Mouse (Mus musculus) brain, adult 2 months (tissue): ENCODE measurements around the gene Dusp1.

ENCODE experiments used
- DNase-seq: peaks from one replicate; pipeline ENCODE4 v3.0.0; 2011; ENCODE audit warnings: low read depth, low spot score

The Dusp1 gene

DNA sequence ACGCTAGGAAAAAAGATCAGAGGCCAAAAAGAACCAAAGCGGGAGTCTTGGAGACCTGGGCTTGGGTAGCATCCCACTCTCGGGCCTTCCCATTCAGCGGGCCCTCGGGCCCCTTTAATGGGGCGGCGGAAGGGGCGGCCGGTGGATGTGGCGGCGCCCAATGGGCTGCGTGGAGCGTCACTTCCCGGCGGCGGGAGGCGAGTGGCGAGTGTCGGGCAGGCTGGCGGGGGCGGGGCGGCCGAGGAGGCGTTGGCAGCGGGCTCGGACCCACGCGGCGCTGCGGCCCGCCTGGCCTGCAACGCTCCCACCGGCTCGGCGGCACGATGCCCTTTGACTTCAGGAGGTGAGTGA lies 663 bp downstream of the Dusp1 start, which contains the start of gene Ergic1:
Ergic1 (plus strand) TSS at position 200 of the 351 bp plus-strand sequence.
- peak; percentile 93 for DNase-seq

DNA sequence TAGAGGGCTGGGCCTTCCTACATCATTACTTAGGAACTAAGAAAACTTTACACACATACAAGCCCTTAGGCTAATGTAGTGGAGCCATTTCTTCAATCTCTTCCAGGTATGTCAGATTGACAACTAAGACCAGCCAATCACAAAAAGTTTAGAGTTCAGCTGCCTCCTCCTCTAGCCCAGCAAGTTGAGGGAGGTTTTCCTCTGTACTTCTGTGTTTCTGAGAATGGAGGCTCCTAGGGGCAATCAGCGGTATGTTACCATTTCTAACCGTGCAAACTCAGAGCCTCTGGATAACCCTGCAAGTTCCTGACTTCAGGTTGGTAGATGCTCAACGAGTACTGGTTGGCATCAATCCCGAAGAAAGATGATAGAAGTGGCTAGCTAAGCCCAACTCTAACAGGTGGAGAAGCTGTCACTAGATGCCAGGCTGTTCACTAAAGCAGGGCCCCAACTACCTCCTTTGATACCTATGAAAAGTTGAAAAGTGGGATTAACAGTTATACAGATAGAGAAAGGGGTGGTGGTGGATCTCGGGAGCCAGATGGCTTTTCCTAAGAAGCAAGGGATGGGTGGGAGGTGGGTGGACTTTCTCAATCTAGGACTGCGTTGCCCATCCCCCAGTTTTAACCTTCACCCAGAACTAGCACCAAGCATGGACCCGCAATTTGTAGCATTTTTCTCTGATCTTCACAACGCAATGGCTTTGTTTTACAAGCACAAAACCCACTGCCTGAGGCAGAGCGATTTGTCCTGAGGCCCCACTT lies 1.2 kb downstream of the Dusp1 start:
- peak; percentile 44 for DNase-seq

DNA sequence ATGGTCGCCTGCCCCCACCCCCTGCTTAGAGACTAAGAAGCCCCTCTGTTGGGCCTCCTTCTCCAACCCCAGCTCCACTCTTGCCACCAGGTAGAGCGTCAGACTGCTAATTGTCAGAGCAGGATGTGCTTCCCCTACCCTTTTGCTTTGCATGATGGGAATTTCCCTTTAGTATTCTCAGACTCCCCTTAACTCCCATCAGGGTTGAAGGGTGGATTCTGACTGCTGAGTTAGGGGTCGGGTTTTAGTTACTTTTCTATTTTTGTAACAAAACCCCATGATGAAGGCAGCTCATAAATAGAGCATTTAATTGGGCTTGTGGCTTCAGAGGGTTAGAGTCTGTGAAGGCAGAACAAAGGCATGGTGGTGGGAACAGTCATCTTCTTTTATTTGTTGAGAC lies 8.9 kb downstream of the Dusp1 start:
- DNase-seq, result no peak

DNA sequence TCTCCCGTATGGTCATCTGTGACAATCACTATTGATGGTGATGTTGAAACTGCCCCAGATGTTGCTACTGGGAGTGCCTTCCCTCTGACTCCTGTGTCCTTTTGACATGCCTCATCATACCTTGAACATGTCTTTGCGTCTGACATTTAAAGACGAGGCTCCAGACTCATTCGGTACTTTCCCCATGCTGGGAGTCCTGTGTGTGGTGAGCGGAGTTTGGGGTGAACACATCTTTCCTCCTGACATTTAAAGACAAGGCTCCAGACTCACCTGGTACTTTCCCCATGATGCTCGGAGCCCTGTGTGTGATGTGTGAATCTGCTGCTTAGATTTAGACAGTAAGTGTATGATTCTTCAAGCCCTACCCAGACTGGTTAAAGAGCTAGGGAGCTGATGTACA lies 10.8 kb downstream of the Dusp1 start:
- DNase-seq, result no peak

DNA sequence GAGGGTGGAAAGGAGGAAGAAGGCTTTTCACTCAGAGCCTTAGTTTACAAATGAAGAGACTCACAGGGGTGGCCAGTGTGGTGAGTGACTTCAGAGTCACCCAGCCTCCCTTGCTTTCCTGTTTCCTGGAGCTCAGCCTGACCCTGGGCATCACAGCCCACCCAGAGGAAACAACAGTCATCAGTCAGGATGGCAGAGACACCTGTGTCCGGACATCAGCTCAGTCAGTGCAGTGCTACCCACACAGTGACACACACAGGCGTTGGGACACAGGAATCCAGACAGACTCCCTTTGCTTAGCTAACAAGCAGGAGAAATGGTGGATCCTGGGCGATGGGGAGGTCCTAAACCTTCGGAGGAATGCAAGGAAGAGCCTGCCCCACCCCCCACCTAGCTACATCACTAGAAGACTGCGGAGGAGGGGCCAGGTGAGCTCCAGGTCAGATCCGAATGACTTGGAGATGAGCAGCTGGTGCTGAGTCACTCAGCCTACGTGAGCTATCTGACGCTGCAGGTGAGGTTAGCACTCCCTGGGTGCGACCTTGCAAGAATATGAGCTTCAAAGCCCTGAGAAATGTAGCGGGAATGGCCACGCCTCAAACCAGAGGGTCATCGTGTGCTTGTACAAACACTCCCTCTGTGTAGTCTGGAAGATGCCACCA lies 12.6 kb downstream of the Dusp1 start:
- peak; percentile 67 for DNase-seq

DNA sequence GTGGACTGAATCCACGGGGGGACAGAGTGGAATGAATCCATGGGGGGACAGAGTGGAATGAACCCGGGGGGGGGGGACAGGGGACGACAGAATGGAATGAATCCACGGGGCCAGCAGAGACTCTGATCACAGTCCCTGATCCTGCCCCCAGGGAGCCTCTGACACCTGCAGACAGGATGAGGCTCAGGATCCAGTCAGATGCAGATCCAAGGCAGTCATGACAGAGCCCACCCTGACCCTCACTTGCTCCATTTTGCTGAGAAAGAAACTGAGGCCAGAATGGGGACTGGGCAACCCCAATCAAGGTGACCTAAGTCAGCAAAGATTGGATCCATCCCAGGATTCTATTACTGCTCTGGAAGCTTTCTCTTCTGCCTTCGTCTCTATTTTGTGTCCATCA lies 13.4 kb downstream of the Dusp1 start:
- no peak for DNase-seq

DNA sequence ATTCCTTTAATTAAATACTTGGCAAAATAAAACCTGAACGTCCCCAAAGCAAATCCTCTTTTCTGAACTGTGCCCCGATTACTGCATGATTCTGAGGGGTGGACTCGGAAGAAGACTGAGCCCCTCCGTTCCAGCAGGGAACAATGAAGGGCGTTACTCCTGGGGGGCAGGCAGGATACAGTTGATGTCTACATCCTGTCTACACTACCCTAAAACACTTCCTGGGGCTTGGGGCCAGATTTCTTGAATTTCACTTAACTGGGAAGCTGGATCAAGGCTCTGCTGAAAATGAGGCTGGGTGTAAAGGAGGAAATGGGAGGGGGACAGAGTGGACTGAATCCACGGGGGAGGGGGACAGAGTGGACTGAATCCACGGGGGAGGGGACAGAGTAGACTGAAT lies 14.2 kb downstream of the Dusp1 start:
- no peak for DNase-seq

DNA sequence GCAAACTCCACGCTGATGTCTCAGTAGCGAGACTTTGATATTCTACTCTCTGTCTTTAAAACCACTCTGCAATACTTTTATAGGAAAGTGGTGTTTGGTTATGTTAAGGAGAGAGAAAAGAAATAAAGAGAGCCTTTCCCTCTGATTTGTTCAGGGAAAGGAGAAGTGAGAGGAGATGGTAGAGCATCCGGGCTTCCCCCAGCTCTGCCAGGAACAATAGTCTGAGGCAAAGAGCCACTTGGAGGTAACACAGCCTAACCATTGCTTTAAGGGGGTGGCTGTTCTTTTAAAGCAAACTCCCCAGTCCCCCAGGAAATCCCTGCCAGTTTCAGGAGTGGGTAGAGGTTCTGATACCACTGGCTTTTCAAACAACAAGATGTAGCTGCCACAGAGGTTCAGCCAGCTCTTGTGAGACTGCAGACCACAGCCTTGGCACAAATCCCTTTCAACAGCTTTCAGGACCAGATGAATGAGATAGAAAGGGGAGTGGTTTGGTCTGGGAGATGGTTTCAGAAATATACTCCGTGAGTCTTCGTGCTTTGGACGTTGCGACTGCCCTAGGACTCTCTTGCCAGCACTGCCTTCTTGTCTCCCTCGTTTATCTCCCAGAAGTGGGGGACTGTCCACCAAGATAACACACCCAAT lies 17.5 kb downstream of the Dusp1 start:
- DNase-seq, result no peak

DNA sequence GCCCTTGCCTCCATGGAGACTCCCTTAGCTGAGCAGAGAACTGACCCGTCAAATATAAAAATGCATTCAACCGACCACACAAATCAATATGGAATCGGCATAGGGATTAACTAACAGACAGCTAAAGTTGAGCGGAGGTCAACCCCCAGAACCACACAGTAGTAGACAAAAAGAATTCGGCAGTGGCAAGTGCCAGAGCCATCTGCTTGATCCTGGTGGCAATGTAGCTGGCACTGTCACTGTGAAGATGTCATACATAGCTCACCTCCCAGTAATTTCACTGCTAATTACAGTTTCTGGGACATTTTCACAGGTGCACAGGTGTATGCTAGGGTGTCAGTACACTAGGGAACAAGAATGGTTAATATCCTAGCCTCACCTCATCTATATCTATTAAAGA lies 21.8 kb downstream of the Dusp1 start:
- DNase-seq, result peak; percentile 81

DNA sequence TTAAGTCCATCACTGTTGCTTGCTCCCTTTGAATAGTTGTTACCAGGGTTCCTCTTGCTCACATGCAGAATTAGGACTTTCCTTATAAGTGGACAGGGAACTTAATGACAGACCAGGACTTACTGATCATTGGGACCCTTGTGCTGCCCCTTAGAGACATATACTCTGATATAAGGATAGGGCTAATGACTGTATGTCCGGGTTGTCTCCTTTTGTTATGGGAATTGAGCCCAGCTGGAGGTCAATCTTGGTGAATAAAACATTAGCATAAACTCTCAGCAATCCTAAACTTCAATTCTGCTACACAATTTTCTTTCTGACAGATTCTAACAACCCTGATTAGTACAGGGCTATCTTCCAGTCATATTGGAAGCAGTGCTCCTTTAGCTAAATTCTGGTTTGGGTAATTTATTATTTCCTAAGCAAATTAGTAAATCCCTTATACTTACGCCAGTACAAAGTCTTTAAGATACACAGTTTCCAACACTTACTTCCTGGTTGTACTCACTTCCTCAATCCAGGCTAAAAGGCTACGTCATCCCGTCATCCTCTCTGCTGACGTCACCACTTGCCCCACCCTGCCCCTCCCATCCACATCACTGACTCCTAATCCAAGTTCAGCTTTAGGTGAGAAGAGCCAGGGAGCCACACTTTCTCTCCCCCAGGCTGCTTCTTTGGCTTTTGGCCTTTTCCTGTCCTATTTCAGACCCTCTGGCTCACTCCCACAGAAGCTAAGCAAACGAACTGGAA lies 24.0 kb downstream of the Dusp1 start:
- DNase-seq, result no peak

DNA sequence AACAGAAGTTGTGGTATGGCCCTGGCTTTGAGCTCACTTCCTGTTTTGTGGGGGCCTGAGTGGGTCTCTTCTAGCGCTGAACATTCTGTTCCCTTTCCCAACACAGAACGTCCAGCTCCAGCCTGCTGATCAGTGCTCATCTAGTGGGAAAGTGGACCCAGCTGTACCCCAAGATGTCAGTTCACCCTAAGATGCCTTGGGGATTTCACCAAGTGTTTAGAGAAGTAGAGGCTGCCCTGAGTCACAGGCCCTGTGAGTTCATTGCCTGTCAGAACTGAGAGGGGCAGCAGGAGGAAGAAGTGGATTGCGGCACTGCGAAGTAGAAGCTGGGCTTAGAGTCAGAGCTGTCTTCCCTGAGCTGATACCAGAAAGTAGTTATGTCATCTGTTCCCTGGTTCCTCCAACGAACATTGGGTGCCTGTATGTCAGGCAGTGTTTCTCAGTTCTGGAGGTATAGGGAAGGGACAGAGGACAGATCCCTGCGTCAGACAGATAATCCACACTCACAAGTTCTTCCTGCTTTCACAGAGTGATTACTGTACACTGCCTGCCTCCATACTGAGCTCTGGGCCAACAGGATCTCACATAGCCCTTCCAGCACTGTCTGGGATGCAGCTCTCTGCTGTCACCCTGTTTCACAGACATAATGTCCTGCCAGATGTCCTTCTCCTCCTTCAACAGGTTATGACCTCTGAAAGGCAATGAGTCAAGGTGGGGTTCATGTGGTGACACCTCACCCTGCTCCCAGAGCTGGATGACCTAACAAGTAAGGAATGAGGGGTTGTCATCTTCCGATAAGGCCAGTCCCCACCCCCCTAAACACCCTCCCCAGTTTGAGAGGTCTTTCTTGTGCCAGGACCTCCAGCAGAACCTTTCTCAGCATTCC lies 26.4 kb downstream of the Dusp1 start:
- no peak for DNase-seq

DNA sequence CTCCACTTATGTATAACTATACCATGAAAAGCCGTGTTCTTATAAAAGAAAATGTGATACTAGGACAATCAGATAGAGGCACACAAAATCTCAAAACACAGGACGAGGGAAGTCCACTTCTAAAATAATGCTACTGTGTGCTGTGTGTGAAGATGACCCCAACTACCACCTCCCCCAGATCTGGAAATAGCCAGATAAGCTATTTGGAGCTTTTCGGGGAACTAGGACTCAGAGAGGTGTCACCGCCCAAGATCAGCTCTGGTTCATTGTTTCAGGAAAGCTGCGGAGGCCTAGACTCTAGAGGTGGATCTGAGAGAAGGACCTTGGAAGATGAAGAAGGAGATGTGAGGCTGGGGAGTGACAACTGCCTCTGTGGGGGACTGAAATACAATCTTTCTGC lies 27.2 kb downstream of the Dusp1 start:
- no peak for DNase-seq

DNA sequence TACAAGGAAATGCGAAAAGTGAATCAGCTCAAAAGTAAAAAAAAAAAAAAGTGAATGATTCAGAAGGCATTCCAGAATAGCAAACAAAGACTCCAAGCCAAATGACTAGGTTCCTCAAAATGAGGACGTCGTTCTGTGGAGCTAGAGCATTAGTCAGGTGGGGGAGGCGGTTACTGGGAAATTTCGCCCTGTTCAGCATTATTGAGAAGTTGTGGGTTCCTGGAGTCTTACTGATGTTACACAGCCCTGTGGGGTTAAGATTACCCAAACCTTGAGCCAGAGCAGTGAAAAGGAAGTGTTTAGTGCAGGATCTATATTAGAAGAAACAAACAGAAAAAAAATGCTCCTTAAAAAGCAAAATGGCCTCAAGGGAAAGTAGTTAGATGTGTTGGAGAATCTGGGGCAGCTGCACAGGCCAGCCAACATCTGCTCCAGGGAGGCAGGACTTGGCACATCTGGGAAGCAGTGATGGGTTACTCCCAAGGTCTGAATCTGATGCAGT lies 28.0 kb downstream of the Dusp1 start:
- DNase-seq, result peak; percentile 71

DNA sequence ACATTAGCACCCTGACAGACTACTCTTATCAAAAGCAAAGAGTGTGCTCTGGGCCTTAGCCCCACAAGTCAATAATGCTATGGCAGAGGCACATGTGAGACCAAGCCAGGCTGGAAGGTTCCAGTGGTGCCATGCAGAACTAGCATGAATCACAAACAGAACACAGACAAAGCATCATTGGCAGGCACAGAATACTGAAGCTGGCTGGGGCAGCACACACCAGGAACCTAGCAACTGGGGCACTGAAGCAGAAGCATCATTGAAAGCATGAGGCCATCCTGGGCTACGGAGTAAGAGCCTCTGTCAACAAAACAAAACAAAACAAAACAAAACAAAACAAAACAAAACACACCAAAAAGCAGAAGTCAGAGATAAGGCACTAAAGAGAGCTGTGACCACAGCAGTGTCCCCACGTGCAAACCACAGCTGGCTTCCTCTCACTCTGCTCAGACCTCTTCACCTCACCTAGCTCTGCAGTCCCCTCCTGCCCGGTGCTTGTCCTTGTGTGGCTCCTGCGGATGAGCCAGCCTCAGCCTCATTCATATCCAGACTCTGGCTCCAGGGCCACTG lies 29.4 kb downstream of the Dusp1 start:
- DNase-seq, result peak; percentile 43

DNA sequence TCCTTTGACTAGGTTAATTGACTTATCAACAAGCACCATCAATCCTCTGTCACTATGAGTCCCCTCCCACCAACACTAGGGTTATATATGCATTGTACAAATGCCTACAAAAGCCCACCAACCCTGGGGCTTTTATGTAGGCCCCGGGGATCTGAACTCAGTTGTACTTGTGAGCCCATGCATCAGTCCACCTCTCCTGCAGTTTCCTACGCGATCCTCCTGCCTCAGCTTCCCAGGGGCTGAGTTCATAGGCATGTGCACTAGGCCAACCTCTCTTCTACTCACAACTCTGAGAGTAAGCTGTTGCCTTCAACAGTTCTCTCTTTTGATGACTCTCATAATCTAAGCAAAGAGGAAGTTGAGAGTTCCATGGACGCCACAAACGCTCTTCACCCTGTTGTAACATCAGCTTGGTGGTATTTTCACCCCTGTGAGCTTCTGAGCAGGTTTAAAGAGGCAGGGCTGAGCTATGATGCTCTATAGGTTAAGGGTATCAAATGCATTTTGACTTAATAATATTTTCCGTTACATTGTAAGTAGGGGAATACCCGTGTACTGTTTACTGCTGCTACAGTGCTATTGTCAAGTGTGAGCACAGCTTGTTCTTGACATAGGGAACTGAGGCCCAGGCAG lies 30.4 kb downstream of the Dusp1 start:
- no peak for DNase-seq

DNA sequence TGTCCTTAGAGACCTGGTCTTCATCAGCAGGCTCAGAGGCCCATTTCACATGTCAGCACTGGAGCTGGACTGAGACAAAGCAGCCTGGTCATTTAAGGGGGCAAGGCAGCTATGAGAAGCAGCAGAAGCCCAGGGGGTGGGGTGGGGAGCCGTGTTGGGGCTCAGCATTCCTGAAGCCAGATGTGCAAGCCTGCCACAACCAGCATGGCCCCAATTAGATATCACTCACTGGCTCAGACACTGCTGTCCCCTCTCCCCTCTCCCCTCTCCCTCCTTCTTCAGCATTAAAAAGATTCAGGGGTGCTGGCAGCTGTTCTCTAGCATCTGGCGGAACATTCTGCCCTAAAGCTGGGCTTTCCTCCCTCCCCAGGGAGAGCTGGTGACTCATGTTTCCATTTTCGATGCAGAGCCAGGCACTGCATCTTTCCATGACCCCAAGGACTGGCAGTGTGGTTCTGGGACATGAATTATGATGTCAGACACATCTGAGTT lies 31.3 kb downstream of the Dusp1 start:
- peak; percentile 78 for DNase-seq

DNA sequence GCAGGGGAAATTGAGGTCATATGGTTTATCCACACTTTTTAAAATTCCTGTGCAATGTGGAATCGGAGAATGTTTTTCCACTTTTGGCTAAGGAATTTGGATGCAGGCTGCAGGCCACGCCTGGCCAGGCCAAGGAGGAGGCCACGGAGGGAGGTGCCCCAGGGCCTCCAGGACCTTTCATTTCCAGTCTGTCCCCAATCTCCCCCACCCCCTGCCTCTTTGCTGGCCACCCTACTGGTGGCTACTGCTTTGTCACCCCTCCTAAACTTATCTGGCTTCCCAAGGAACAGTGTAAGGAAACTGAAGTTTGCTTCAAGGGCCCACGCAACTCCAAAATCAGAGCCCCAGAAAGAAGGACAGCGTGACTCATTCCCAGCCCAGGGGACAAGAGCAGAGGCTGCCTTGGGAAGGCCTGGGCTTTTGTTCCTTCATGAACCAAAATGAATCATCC lies 32.1 kb downstream of the Dusp1 start:
- peak; percentile 80 for DNase-seq

DNA sequence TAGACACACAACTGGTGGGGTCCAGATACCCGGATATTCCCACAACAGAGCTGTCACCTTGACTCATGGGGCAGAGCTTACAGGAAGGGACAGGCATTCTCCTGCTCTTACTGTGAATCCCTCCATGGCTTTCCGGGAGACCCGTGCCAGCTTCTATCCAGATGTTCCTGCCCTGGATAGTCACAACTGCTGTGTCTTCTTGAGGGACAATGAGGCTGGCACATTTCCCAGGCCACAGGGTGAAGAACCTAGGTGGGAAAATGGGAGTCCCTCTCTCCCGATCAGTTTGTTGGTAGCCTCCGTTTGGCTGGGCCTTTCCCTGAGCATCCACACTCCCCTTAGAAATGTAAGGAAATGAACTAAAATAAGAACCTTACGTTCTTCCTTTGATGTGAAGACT lies 33.2 kb downstream of the Dusp1 start:
- DNase-seq, result no peak

DNA sequence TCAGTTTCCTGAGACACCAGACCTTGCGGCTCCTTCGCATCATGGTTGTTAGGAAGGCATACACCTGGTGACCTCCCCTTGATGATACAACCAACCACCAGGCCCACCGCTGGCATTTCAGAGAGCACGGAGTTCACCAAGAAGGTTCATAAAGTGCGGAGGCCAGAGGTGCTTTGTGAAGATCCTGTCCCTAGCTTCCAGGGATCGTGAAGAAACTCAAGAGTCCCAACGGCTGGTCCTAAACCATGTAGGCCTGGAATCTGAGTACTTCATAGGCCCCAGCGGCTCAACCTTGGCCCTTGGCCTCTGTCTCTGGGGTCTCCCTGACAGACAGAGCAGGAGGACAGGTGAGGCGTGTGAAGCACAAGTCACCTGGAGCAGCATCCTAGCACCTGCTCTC lies 34.6 kb downstream of the Dusp1 start:
- no peak for DNase-seq

DNA sequence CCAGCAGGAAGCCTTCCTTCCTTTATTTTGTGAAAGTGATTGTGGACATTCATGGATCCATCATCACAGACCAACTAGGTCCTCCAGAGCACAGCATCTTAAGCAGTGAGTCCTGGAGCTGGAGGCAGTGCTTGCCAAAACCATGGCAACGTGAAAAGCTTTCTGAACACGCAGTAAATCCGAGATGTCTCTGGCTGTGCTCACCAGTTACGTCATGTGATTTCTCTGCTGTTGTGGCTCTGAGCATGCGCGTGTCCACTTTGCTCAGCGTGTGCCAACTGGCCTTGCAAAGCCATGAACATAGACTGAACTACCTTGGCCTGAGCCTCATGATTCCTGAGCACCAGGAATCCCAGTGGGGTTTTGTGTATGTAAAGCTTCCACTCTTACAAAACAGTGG lies 36.6 kb downstream of the Dusp1 start:
- peak; percentile 93 for DNase-seq
